Mouse (Mus musculus) ES-Bruce4 (cell line): ENCODE measurements around the gene Fhit.

ENCODE experiments used
- CTCF ChIP-seq: IDR thresholded peaks from one replicate; pipeline ENCODE4 v1.8.1; 2011; ENCODE audit warnings: low read depth, low read length
- POLR2A ChIP-seq: IDR thresholded peaks from one replicate; pipeline ENCODE4 v1.8.1; 2011; ENCODE audit warnings: low read length; ENCODE audit not compliant: insufficient read depth

- TF ChIP-seq CTCF = no peak
- TF ChIP-seq POLR2A = no peak
Measured at GRCm38 (mm10) chr14:10712916-10713315, 448.9 kb downstream of the Fhit start.
